Mouse (Mus musculus): ENCODE results near the gene Phf21a.

DNA sequence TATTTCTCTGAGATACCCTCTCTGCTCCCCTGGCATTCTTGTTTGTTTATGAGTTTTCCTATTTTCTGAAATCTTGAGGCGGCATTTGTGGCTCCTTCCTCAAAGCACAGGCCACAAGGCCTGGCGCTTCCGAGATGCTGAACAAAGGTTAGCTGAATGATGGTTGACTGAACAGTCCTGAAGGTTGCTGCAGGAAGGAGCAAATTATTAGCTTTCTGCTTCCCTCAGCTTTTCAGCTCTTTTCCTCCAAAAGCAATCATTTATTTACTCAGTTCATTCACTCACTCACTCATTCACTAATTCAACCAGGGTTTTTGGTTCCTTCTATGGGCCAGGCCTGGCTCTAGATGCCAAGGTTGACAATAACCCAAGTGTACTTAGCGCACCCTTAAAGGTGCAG is 10.7 kb upstream of the Phf21a start:
- TF ChIP-seq CTCF (conservative IDR thresholded peaks at IDR 0.05; ENCODE audit: low read length): no peak
- no peak for TF ChIP-seq NANOG (IDR thresholded peaks at IDR 0.05; ENCODE audit: borderline replicate concordance, low read length)

Measured in E14TG2a.4 (cell line).